Comparison of ENCODE assay signal across 8 mouse cellular contexts in genomic region chr17:80559050-80559449, GRCm38 (mm10). TPM values are rescaled to one million over a fixed set of nuclear protein-coding genes. Genes with fewer than 3 reads are reported as not detected.
DNase-seq lines count a peak whose midpoint lies in the region; ATAC-seq lines count a peak whose summit lies in the region.

No protein-coding gene starts in this region.

- H3K27ac ChIP-seq in intestine, embryonic 14.5 days (ENCODE audit: low read depth): no peak overlapping the region
- no peak overlapping the region for H3K27ac ChIP-seq in intestine, embryonic 16.5 days (ENCODE audit: low read length)

- H3K4me1 ChIP-seq in intestine, embryonic 14.5 days (replicated peaks; ENCODE audit: control insufficient read depth, insufficient read depth, low read length): no peaks in the 10 kb centered on the region
- 0 out of 2 replicates have a peak, but pooled peaks cover 2% of the 10 kb centered on the region for H3K4me1 ChIP-seq in intestine, embryonic 16.5 days (ENCODE audit: control insufficient read depth, insufficient read depth, low read length)

- no peak overlapping the region for H3K4me2 ChIP-seq in intestine, embryonic 14.5 days (ENCODE audit: low read length)
- no peak overlapping the region for H3K4me2 ChIP-seq in intestine, embryonic 16.5 days (ENCODE audit: low read depth, low read length)

- WGBS in intestine, embryonic 14.5 days: 39% methylated on average over 11 of the region's 11 CpGs
- WGBS in intestine, embryonic 16.5 days: 41% methylated on average over 11 of the region's 11 CpGs

- no peak for ATAC-seq in intestine, embryonic 14.5 days (replicated peaks; ENCODE audit: low FRiP score, low TSS enrichment, low read depth)
- no peak for ATAC-seq in intestine, embryonic 16.5 days

- H3K4me3 ChIP-seq in intestine, embryonic 14.5 days (ENCODE audit: low read depth, low read length): no peak overlapping the region
- no peak overlapping the region for H3K4me3 ChIP-seq in intestine, embryonic 16.5 days (ENCODE audit: low read length)

- no peaks in the 10 kb centered on the region for H3K36me3 ChIP-seq in intestine, embryonic 14.5 days (ENCODE audit: control insufficient read depth, insufficient read depth, low read length)
- H3K36me3 ChIP-seq in intestine, embryonic 16.5 days (ENCODE audit: control insufficient read depth, insufficient read depth, low read length): no peaks in the 10 kb centered on the region
- no peaks in the 10 kb centered on the region for H3K36me3 ChIP-seq in splenic B cell, adult 2 months (ENCODE audit: control insufficient read depth, insufficient read depth, low read length, poor library complexity, severe bottlenecking)

- DNase-seq in intestine, embryonic 14.5 days (ENCODE audit: low spot score): peak; percentile 69
- peak; percentile 64 to 69 for DNase-seq in B cell, adult 2 months
- DNase-seq in R1 (ENCODE audit: low read depth, low spot score): peak; percentile 69
- peak; percentile 83 for DNase-seq in embryo, embryonic 11 days
- peak; percentile 54 to 83 for DNase-seq in kidney, postnatal 36 days
- DNase-seq in splenic B cell, adult 2 months (ENCODE audit: low read depth, low spot score): peak; percentile 77
- DNase-seq in urinary bladder, postnatal 36 days (ENCODE audit: low spot score in 2 of 2): no peak

- H3K27me3 ChIP-seq in intestine, embryonic 14.5 days (replicated peaks; ENCODE audit: control insufficient read depth, insufficient read depth, low read length): no peaks in the 10 kb centered on the region
- no peaks in the 10 kb centered on the region for H3K27me3 ChIP-seq in intestine, embryonic 16.5 days (replicated peaks; ENCODE audit: control insufficient read depth, insufficient read depth, low read length)
- no peaks in the 10 kb centered on the region for H3K27me3 ChIP-seq in splenic B cell, adult 2 months (ENCODE audit: control insufficient read depth, insufficient read depth, low read length, poor library complexity, severe bottlenecking)

- H3K9me3 ChIP-seq in intestine, embryonic 14.5 days (ENCODE audit: control insufficient read depth, low read length): no peaks in the 10 kb centered on the region
- H3K9me3 ChIP-seq in intestine, embryonic 16.5 days (ENCODE audit: control insufficient read depth, low read length): 0 out of 2 replicates have a peak, but pooled peaks cover 3% of the 10 kb centered on the region

- no peak overlapping the region for H3K9ac ChIP-seq in intestine, embryonic 14.5 days (ENCODE audit: low read length)
- H3K9ac ChIP-seq in intestine, embryonic 16.5 days (ENCODE audit: low read depth, low read length): no peak overlapping the region

RNA-seq across cellular contexts. Expression of gene Cdkl4, which starts 18.6 kb away (rescaled TPM):
- 0.51 and 0.62 TPM in 2 replicates for polyA plus RNA-seq in intestine, embryonic 14.5 days (2014; fragmentation: Nextera tagmentation; extraction: Ambion mirVana)
- 0.38 and 0.46 TPM in 2 replicates for polyA plus RNA-seq in intestine, embryonic 16.5 days (2015; fragmentation: Nextera tagmentation; extraction: Ambion mirVana)

Comparison
In these comparisons a context has a peak if more than half of its experiments do, and no peak if none do; other contexts are left out.
1. DNase-seq: peak in intestine, embryonic 14.5 days (single experiment), B cell, adult 2 months (2 of 2), R1 (single experiment), embryo, embryonic 11 days (single experiment), kidney, postnatal 36 days (2 of 2) and splenic B cell, adult 2 months (single experiment); none in urinary bladder, postnatal 36 days (0 of 2).